Mouse (Mus musculus): ENCODE measurements around the gene Glb1. TPM values are rescaled to one million over a fixed set of nuclear protein-coding genes. Genes with fewer than 3 reads are reported as not detected.

The Glb1 gene
- polyA plus RNA-seq, 1 experiment: 59.5 TPM

DNA sequence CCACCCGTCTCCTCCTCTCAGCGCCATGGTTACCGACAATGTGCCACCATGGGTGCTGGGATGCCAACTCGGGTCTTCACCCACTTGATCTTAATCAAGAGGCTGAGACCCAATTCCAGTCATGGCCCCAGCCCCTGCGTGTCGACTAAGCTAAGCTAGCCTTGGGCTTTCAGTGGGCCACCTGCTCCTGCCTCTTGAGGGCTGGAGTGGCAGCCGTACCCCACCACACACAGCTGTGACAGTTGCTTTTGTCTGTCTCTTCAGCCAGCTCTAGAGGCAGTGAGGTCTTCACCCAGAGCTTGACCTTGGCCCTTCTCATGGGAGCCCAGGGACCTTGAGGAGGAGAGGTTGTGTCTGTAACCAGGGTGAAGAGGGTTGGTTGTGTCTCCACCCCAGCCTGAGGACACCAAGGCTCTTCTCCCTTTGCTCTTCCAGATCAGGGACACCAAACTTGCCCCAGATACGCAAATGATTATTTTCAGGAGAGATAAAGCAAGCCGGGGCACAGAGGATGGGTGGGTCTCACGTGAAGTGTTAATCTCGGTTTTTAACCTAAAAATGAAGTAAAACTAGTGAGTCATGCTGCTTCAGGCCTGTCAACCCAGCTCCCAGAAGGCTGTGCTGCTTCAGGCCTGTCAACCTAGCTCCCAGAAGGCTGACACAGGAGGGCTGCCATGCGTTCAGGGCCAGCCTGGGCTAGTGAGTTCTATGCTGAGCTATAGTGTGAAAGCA is 27.4 kb downstream of the Glb1 start:
- H3K4me3 ChIP-seq (ENCODE audit: control insufficient read depth, insufficient read depth, low read length): no peak overlapping the region
- H3K27ac ChIP-seq (ENCODE audit: control insufficient read depth, insufficient read depth, low read length): peak overlapping the region; percentile 69
- no peak for DNase-seq
- H3K27me3 ChIP-seq (ENCODE audit: control insufficient read depth, insufficient read depth, low read length): no peaks in the 10 kb centered on the region
- no peaks in the 10 kb centered on the region for H3K36me3 ChIP-seq (ENCODE audit: control insufficient read depth, insufficient read depth, low read length)
- WGBS: 77% methylated on average over 12 of the region's 12 CpGs
- TF ChIP-seq CTCF (IDR thresholded peaks at IDR 0.05; ENCODE audit: borderline replicate concordance, control insufficient read depth, extremely low read depth, insufficient read depth, low read length, poor library complexity) (no peak), POLR2A (IDR thresholded peaks at IDR 0.05; ENCODE audit: control insufficient read depth, extremely low read depth, insufficient read depth, low read length, poor library complexity) (no peak)
- peaks cover 40% of the 10 kb centered on the region for H3K4me1 ChIP-seq (replicated peaks; ENCODE audit: control insufficient read depth, insufficient read depth, low read length)

DNA sequence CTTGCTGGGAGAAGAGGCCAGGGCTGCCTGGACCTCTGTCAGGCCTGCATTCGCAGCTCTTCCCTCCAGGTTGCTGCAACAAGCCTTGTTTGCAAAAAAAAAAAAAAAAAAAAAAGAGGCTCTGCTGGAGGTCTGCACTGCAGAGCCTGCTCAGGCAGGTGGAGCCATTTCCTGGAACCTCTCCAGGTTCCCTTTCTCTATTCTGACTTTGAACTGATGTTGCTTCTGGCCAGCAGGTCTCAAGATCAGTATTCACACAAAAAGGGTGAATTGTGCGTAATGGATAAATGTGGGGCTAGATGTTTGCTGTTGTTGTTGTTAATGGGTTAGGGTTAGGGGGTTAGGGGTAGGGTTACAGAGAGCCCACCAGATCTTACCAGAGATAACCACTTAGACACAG is 34.8 kb downstream of the Glb1 start:
- Histone ChIP-seq H3K36me3 (ENCODE audit: control insufficient read depth, insufficient read depth, low read length) (no peaks in the 10 kb centered on the region), H3K4me1 (replicated peaks; ENCODE audit: control insufficient read depth, insufficient read depth, low read length) (peaks cover 26% of the 10 kb centered on the region), H3K4me3 (ENCODE audit: control insufficient read depth, insufficient read depth, low read length) (no peak overlapping the region), H3K27me3 (ENCODE audit: control insufficient read depth, insufficient read depth, low read length) (no peaks in the 10 kb centered on the region), H3K27ac (ENCODE audit: control insufficient read depth, insufficient read depth, low read length) (peak overlapping the region; percentile 41; the same call in 1 of the 2 replicates)
- 66% methylated on average over 2 of the region's 2 CpGs for WGBS
- TF ChIP-seq CTCF (IDR thresholded peaks at IDR 0.05; ENCODE audit: borderline replicate concordance, control insufficient read depth, extremely low read depth, insufficient read depth, low read length, poor library complexity) (no peak), POLR2A (IDR thresholded peaks at IDR 0.05; ENCODE audit: control insufficient read depth, extremely low read depth, insufficient read depth, low read length, poor library complexity) (no peak)
- peak; percentile 48 for DNase-seq

DNA sequence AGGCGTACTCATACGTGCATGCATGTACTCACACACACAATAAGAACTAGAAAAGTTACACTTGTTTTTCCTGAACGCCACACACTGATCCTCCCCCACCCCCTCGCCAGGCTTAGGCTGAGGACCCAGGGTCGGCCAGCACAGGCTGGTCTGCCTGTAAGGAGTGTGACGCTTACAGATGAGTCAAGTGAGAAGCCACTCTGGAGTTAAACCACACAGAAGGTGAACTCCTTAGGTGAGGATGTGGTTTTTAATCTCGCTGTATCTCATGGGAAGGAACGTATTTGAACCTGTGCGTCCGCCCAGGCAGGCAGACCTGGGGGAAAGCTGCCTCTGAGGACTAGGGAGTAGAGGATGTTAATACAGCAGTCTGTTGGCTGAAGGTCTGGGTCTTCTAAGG is 39.7 kb downstream of the Glb1 start:
- H3K27ac ChIP-seq (ENCODE audit: control insufficient read depth, insufficient read depth, low read length): peak overlapping the region; percentile 59
- H3K36me3 ChIP-seq (ENCODE audit: control insufficient read depth, insufficient read depth, low read length): no peaks in the 10 kb centered on the region
- H3K27me3 ChIP-seq (ENCODE audit: control insufficient read depth, insufficient read depth, low read length): no peaks in the 10 kb centered on the region
- peaks cover 55% of the 10 kb centered on the region for H3K4me1 ChIP-seq (replicated peaks; ENCODE audit: control insufficient read depth, insufficient read depth, low read length)
- WGBS: 26% methylated on average over 10 of the region's 10 CpGs
- peak; percentile 65 for DNase-seq
- no peak for TF ChIP-seq CTCF (IDR thresholded peaks at IDR 0.05; ENCODE audit: borderline replicate concordance, control insufficient read depth, extremely low read depth, insufficient read depth, low read length, poor library complexity)
- H3K4me3 ChIP-seq (ENCODE audit: control insufficient read depth, insufficient read depth, low read length): no peak overlapping the region

DNA sequence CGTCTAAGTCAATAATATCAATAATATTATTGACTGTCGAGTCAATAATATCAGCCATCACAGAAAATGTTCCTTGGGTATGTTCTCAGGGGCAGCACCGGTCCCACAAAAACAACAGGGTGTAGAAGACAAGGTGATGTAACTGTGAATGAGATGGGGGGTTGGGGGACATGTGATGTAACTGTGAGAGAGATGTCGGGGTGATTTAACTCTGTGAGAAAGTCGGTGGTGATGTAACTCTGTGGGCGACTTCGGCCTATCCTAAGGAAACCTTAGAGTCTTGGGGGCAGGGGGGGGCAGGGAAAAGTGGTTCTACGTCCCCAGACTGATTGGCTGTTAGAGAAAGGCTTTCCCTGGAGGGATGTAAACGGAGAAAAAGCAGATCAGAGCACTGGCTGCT is 41.3 kb downstream of the Glb1 start:
- WGBS: 93% methylated on average over 9 of the region's 9 CpGs
- H3K4me3 ChIP-seq (ENCODE audit: control insufficient read depth, insufficient read depth, low read length): no peak overlapping the region
- H3K36me3 ChIP-seq (ENCODE audit: control insufficient read depth, insufficient read depth, low read length): no peaks in the 10 kb centered on the region
- TF ChIP-seq POLR2A (IDR thresholded peaks at IDR 0.05; ENCODE audit: control insufficient read depth, extremely low read depth, insufficient read depth, low read length, poor library complexity) (no peak), CTCF (IDR thresholded peaks at IDR 0.05; ENCODE audit: borderline replicate concordance, control insufficient read depth, extremely low read depth, insufficient read depth, low read length, poor library complexity) (no peak)
- peaks cover 67% of the 10 kb centered on the region for H3K4me1 ChIP-seq (replicated peaks; ENCODE audit: control insufficient read depth, insufficient read depth, low read length)
- no peak for DNase-seq
- H3K27ac ChIP-seq (ENCODE audit: control insufficient read depth, insufficient read depth, low read length): peak overlapping the region; percentile 95
- no peaks in the 10 kb centered on the region for H3K27me3 ChIP-seq (ENCODE audit: control insufficient read depth, insufficient read depth, low read length)

DNA sequence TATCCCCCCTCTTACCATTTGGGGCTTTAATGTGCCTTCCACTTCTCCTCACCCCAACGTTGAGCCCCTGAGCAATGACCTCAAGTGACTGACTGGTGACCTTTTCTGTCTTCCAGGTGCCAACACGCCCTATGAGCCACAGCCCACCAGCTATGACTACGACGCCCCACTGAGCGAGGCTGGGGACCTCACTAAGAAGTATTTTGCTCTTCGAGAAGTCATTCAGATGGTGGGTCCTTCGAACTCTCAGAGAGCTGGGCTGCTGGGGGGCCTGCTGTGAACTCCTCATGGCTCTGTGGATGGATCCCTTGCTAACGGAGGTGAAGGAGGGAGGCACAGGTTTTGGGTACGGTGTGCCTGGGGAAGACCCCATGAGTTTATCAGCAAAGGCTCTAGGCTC is 42.0 kb downstream of the Glb1 start:
- no peak for DNase-seq
- WGBS: 34% methylated on average over 9 of the region's 9 CpGs
- TF ChIP-seq POLR2A (IDR thresholded peaks at IDR 0.05; ENCODE audit: control insufficient read depth, extremely low read depth, insufficient read depth, low read length, poor library complexity) (no peak), CTCF (IDR thresholded peaks at IDR 0.05; ENCODE audit: borderline replicate concordance, control insufficient read depth, extremely low read depth, insufficient read depth, low read length, poor library complexity) (no peak)
- Histone ChIP-seq H3K27ac (ENCODE audit: control insufficient read depth, insufficient read depth, low read length) (peak overlapping the region; percentile 95), H3K4me1 (replicated peaks; ENCODE audit: control insufficient read depth, insufficient read depth, low read length) (peaks cover 72% of the 10 kb centered on the region), H3K4me3 (ENCODE audit: control insufficient read depth, insufficient read depth, low read length) (no peak overlapping the region), H3K27me3 (ENCODE audit: control insufficient read depth, insufficient read depth, low read length) (no peaks in the 10 kb centered on the region), H3K36me3 (ENCODE audit: control insufficient read depth, insufficient read depth, low read length) (no peaks in the 10 kb centered on the region)

DNA sequence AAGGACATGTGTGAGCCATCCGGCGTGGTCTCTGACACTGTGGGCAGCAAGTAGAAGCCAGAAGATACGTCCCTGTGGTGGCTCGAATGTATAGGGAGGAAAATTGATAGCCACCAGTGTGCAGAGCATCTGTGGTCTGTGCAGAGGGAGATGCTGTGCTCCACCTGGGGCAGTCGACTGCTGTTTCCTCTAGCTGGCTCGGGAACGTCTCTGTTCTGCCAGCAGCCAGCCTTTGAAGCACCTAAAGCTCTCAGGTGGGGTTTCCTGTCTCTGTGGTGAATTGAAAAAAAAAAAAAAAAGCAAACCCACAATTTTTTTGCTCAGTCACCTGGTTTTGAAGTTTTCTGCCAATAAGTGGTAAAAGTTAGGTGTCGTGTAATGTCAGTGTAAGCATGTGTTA is 42.5 kb downstream of the Glb1 start:
- TF ChIP-seq CTCF (IDR thresholded peaks at IDR 0.05; ENCODE audit: borderline replicate concordance, control insufficient read depth, extremely low read depth, insufficient read depth, low read length, poor library complexity) (0 out of 2 replicates have a peak, but pooled peaks have one; percentile 33), POLR2A (IDR thresholded peaks at IDR 0.05; ENCODE audit: control insufficient read depth, extremely low read depth, insufficient read depth, low read length, poor library complexity) (0 out of 2 replicates have a peak, but pooled peaks have one; percentile 41)
- peak; percentile 80 for DNase-seq
- Histone ChIP-seq H3K4me1 (replicated peaks; ENCODE audit: control insufficient read depth, insufficient read depth, low read length) (peaks cover 72% of the 10 kb centered on the region), H3K36me3 (ENCODE audit: control insufficient read depth, insufficient read depth, low read length) (no peaks in the 10 kb centered on the region), H3K27ac (ENCODE audit: control insufficient read depth, insufficient read depth, low read length) (peak overlapping the region; percentile 95), H3K4me3 (ENCODE audit: control insufficient read depth, insufficient read depth, low read length) (no peak overlapping the region), H3K27me3 (ENCODE audit: control insufficient read depth, insufficient read depth, low read length) (no peaks in the 10 kb centered on the region)
- WGBS: 10% methylated on average over 8 of the region's 8 CpGs
